Mouse (Mus musculus) erythroblast, adult 5-6 weeks (primary cell): Measurements from ENCODE around the gene Ppp1r15b. TPM values are rescaled to one million over a fixed set of nuclear protein-coding genes. Genes with fewer than 3 reads are reported as not detected.

Source experiments
- ATAC-seq: replicated peaks from 2 replicates; pipeline ENCODE4 v1.8.0; 2016; ENCODE audit warnings: moderate number of reproducible peaks, mild to moderate bottlenecking, moderate TSS enrichment, inconsistent platforms; ENCODE audit not compliant: poor library complexity, low FRiP score, severe bottlenecking
- total RNA-seq, 2 experiments: library from RNA; stranded (forward) in 1 of 2; stranded (reverse) in 1 of 2; fragments of 150-400 nt in 1 of 2; fragments of 200-764, 138-1000 nt in 1 of 2; gene quantifications; 2 replicates each; pipeline versions ENCODE4 v1.2.3 to v1.2.4; 2015 to 2017; ENCODE audit warnings: low replicate concordance in 2 of 2

Gene Ppp1r15b
- total RNA-seq (2015; ENCODE audit: low replicate concordance) (37.1 and 44.3 TPM in 2 replicates), total RNA-seq (2017; ENCODE audit: low replicate concordance) (72.2 and 83.8 TPM in 2 replicates)

DNA sequence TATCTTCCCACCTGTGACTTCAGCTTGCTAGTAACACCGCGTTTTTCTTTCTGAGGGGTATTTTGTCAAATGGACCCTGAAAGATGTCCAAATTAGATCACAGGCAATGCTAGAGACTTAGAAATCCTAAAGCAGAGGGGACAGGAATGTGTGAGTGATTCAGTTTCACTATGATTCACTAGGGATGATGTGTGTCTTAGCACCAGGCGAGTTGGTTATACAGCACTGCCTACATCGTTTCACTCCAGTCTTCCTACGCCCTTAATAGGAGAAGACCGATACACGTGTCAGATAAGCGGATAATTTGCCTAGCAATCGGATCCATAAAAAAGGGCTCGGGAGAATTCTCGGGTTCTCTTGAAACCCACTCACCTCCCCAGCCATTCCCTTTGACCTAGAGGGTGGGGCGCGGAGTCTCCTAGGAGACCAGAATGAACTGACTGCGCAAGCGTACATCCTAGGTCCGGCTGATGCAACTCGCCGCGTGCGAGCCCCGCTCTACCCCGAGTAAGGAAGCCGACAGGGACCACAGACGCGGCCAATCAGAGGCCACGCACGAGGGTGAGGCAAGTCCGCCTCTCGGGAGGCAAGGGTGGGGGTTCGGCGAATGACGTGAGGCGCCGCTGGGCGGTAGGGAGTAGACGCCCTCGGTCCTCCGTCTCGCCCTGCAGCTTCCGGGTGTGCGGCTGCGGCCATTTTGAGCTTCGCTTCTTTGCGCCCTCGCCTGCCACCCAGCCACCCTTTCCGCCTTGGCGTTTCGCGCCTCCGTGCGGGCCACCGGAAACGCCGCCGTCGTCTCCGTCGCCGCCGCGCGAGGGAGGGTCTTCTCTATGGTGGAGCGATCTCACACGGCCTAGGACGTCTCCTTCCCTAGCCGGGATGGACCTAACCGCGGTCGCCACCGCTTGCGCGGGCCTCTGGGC lies at the start of gene Ppp1r15b:
TSS of gene Ppp1r15b (plus strand) at position 506 of the 923 bp plus-strand sequence.
- ATAC-seq, result peak; percentile 88

DNA sequence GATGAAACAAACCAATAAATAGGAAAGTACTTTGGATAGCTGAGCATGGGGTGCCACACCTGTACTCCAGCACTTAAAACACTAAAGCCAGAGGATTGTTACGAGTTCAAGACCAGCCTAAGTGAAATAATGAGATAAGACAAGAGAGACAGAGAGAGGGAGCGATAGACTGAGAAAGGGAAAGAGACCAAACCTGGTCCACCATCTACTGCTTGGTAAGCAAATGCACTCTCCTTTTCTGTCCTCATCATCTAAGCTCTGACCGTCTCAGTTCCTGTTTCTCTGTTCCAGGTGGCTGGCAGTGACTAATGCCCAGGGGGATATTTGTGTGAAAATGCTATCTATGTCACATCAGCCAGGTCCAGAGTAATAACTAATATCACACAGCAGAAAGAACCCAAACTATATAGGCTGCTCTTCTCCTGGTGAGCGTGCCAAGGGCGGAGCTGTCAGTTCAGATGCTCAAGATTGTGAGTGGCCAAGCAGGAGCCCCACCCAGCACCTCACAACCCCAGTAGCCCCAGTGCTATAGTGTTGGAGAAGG lies 47.9 kb upstream of the Ppp1r15b start:
- ATAC-seq, result peak; percentile 80

DNA sequence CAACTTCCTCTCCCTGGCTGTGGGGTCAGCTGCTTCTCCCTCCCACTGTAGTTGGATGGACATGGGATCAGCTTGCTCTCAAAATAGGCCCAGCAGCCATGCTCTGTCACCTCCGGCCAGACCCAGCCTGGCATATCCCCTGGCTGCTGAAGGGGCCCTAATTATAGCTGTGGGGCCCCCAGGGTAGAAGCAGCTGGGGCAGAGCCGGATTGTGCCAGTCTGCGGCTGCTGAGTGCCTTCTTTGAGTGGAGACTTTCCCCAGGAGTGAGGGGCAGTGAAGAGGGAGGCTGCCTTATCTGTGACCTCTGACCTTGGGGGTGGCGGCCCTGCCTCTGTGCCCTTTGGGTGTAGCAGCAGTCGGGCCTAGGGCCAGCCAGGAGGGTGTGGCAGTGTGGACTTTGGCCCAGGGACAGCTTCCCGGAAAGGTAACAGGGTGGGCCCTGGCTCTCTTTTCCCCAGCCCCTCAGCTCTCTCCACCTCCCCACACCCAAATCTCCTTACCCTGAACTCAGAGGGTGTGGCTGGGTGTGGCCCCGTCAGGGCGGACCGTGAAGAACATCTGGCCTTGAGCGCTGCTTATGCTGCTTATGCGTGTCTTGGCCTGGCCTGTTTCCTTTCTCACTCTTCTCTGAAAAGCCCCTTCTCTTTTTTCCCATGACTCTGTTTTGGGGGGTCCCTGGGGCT lies 46.9 kb upstream of the Ppp1r15b start:
- ATAC-seq, result peak; percentile 75

DNA sequence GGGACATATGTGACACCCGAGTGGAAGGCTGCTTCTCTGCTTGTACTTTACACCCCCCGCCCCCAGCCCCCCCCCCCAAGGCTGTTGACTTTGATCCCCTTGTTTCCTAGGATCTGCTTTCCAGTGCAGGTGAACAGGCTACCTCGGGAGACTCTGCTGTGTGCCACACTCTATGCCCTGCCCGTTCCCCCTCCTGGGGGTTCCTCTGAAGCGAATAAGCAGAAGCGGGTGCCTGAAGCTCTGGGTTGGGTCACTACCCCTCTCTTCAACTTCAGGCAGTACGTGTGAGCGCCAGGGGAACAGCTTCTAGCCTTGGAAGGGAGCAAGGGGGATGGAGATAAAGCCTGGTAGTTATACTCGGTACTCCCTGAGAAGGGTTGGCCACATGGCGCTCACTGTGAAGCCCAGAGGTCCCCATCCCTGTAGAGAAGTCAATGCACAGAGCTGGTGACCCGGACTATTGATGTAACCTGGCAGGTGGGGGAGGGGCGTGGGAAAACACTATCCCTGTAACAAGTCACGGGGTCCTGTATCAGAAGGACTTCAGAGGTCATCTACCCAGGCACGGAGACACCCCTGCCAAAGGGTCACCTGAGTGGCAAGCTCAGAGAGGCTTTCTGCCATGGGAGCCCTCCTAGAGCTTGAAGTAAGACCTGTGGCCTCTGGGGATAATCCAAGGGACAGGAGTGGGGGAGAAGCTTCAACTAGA lies 46.1 kb upstream of the Ppp1r15b start:
- ATAC-seq, result no peak

DNA sequence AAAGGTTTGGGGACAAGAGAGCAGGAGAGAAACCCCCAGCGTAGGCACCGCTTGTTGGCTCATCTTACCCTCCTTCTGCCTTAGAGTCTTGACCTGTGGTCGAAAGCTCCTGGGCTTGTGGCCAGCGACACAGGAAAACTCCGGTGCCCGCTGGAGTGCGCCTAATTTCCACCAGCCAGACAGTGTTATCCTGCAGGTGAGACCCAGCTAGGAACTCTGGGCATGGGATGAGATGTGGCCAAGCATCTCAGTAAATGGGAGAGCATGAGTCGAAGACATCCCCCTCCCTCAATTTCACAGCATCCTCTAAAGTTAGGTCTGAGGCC lies 45.6 kb upstream of the Ppp1r15b start:
- no peak for ATAC-seq

DNA sequence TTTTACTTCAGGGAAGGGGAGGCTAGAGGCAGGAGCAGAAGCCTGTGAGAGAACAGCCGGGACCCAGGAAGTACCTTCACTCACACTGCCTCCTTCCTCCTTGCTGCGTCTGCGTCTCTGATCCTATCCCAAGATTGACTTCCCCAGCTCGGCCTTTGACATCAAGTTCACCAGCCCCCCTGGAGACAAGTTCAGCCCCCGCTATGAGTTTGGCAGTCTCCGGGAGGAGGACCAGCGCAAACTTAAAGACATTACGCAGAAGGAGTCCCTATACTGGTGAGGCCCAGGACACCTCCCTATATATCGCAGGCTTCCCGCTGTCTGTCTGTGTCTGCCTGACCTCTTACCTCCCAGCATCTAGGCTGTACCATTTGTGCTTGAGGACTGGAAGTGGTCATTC lies 44.1 kb upstream of the Ppp1r15b start:
- ATAC-seq, result no peak

DNA sequence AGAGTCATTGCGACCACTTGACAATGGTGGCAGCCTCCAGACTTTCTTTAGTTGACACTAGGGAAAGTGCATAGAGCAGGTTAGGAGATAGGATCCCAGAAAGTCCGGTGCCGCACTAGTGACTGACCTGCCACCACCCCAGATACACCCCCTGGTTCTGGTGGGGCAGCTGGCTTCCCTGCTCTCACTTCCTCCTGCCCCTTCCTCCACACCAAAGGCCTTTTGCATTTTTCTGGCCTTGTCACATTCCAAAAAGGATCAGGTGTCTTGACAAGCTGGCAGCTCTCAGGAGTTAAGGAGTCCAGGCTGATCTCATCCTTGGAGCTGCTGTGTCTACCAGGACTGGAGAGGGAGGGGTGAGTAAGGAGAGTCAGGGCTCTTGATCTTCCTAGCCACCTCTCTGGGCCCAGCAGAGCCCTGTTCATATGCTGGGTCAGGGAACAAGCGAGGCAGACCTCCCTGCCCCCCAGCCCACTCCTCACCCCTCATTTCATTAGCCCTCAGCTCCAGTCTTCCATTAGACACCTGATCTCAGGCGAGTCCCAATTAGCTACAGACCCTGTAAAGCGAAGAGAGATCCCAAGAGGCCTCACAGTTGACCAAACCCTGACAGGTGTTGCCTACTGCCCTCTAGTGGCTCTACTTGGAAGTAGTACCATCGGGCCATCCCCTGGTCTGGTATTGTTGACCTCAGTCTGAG lies 43.6 kb upstream of the Ppp1r15b start:
- peak; percentile 54 for ATAC-seq

DNA sequence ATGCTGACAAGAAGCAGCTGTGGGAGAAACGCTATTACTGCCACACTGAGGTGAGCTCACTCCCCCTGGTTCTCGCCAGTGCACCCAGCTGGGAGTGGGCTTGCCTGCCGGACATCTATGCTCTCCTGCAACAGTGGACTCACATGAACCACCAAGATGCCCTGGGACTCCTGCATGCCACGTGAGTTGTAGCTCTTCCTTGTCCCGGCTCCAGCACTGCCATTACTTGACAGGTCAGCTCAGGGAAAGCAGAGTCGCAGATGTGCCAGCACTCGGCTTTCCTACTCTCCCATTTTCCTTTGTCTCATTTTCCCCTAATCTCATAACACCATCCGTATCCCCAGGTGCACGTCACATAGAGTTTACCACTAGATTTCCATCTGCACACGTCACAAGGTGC lies 42.7 kb upstream of the Ppp1r15b start:
- no peak for ATAC-seq

DNA sequence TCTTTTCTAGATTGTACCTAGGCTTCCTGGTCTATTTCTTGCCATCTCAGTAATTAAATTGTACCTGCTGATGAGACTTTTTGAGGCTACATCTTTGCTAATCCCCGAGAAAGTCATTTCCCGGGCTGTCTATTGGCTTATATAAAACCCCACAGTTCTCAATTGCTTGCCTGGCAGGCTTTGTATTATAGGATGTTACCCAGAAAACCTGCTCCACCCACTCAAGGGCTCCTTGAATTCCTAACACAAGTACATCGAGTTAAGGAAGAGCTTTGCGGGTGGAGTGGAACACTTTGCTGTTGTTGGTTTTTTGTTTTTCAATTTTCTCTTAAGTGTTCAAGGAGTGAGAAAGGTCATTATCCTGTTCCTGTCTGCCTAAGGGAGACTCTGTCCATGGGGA lies 41.5 kb upstream of the Ppp1r15b start:
- no peak for ATAC-seq

DNA sequence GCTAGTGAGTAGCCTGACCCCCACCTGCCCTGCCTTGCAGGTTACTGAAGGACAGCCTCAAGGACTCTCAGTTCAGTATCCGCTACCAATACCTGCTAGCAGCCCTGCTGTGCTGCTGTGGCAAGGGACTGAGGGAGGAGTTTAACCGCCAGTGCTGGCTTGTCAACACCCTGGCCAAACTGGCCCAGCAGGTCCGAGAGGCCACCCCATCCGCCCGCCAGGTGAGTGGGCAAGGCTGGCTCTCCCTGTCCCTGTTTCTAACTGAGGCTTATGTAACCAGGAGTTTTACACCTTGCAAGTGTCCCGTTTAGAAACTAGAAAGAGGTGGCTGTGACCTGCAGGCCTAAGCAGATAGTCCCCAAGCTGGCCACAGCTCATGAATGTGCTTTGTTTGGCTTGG lies 40.3 kb upstream of the Ppp1r15b start:
- ATAC-seq, result no peak

DNA sequence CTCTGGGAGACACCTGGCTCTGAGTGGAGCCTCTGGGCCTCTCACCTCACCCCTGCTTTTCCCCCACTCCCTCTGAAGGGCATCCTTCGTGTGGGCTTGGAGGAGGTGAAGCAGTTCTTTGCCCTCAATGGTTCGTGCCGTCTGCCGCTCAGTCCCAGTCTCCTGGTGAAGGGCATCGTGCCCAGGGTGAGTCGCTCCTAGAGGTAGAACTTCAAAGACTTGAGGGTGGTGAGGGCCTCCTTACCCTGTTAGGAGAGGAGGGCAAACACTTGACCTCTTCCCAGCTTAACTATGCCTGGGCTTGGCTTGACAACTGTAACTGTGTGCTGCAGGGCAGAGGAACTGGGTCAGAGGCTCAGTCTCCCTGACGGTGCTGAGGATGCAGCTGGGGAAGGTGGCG lies 39.5 kb upstream of the Ppp1r15b start:
- no peak for ATAC-seq

DNA sequence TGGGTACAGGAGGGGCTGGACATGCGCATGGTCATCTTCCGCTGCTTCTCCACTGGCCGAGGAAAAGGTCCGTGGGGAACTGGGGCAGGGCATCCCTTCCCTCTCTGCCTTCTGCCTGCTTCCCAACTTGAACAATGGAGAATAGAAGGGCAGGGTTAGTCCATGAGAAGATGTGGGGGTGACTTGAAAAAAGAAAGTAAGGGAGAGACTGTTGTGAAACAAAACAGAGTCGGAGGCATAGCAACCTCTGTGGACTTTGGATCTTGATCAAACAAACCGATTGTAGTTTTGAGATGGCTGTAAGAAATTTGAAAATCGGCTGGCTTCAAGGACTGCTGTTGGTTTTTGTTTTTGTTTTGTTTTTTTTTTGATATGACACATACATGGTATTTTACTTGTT lies 37.2 kb upstream of the Ppp1r15b start:
- no peak for ATAC-seq

DNA sequence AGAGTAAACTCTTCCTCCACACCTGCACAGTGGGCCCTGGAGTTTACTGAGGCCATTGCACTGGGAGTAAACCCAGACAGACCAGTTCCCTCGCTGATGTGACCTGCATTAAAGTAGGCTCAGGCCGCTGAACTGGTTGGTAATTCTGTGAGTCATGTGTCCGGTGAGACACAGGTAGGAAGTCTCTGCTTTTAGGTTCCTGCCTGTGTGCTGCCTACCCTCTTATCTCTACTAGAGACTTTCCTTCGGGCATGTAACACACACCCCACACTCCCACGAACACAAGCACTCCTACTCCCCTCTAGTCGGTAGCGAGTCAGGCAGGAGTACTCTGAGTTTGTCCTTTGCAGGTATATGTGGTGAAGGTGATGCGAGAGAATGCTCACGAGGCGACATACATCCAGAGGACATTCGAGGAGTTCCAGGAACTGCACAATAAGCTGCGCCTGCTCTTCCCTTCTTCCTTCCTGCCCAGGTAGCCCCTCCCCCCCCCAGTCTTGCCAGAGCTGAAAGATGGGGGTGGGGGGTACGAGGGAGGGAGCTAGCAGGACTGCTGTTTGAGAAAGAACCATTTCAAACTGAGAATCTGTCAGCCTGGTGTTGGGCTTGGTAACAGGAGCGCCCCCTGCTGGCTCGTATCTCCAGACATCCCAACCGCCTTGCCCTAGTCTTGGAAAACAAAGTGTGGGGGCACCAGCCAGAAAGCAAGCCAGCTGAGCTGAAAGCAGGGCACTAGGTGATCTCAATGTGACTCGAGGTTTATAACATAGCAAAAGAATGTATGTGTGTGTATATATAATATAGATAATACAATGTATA lies 29.8 kb upstream of the Ppp1r15b start:
- peak; percentile 71 for ATAC-seq

DNA sequence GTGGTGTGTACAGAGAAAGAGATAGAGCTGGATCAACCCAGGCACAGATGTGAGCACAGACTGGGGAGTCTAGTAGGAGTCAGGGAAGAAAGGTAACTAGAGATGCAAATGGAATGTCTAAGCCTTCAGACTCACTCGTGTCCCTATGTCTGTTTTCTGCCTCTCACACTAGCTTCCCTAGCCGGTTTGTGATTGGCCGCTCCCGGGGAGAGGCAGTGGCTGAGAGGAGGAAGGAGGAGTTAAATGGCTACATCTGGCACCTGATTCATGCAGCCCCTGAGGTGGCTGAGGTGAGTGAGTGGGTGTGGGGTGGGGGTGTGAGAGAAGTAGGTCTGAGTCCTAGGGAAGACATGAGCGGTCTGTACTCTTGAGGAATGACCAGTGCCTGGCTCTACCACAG lies 28.8 kb upstream of the Ppp1r15b start:
- no peak for ATAC-seq

DNA sequence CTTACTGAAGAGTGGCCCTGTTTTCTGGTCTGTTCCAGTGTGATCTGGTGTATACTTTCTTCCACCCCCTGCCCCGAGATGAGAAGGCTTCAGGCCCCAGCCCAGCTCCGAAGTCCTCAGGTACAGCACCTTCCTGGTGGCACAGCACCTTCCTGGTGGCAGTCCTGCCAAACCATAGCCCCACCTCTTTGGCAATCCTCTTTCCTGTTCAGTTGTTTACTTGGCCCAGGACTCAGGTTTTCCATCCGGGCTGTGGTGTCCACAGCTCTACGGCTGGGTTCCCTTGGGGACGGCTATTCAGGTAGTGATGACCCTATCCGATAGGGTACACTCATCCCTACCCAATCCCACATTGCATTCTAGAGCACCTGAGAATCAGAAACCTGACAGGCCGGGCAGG lies 27.6 kb upstream of the Ppp1r15b start:
- ATAC-seq, result no peak

DNA sequence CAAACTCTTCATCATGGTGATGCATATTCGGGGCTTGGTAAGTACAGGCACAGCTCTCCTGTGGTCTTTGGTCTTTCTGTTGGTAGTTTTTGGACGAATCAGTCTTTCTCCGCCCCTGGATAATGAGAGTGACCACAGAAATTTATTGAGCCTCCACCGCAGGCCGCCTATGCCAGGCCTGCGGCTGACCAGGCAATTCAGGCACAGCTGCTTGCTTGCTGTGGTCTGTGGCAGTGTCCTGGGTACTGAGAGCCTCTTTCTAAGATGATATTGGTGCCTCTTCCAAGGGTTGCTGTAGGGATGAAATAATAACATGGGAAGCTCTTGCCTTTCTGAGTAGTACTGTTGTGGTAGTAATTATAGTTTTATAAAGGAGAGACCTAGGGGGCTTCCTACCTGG lies 27.1 kb upstream of the Ppp1r15b start:
- no peak for ATAC-seq

DNA sequence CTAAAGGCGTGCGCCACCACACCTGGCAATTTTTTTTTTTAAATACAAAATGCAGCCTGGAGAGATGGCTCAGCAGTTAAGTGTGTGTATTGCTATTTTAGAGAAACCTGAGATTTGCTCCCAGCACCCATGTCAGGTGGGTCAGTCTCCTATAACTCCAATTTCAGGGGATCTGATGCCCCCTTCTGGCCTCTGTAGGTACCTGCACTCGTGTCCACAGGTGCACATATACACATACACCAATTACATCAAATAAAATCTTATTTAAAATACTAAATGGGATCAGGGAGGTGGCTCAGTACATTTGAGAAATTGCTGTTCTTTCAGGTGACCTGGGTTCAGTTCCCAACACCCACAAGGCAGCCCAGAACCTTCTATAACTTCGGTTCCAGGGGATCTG lies 14.8 kb upstream of the Ppp1r15b start:
- ATAC-seq, result 0 out of 2 replicates have a peak, but pooled peaks have one; percentile 47

DNA sequence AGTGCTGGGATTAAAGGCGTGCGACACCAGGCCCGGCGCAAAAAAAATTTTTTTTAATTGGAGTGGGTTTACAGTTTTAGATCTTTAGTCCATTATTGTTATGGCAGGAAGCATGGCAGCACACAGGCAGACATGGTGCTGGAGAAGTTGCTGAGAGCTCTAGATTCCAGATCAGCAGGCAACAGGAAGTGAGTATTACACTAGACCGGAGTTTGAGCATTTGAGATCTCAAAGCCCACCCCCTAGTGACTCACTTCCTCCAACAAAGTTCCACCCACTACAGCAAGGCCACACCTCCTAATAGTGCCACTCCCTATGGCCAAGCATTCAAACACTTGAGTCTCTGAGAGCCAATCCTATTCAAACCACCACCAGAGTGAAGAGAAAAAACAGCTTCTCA lies 12.8 kb upstream of the Ppp1r15b start:
- ATAC-seq, result peak; percentile 73; the same call in 1 of the 2 replicates

DNA sequence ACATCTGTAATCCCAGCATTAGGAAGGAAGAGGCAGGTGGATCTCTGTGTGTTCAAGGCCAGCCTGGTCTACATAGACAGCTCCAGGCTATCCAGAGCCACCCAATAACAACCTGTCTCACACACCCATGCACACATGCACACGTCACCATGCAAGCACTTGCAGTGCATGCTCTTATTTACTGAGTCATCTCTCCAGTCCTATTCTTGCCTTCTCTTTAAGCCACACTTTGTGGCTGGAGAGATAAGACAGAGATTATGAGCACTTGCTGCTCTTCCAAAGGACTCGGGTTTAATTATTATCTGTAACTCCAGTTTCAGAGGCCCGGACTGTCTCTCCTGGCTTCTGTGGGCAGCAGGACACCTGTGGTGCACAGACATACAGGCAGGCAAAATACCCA lies 12.1 kb upstream of the Ppp1r15b start:
- peak; percentile 80 for ATAC-seq
